Mouse (Mus musculus) CH12.LX (cell line): ENCODE data around the gene Tspear. TPM values are rescaled to one million over a fixed set of nuclear protein-coding genes. Genes with fewer than 3 reads are reported as not detected.
"Not testable (repeated sequence)": the region's sequence is repeated elsewhere in the genome, so short reads cannot be mapped to it uniquely, and the experiment has no call there.

Source experiments
- DNase-seq: peaks from one replicate; pipeline ENCODE4 v3.0.0-alpha.2; 2013; ENCODE audit errors: extremely low read depth
- H3K27ac ChIP-seq: 2 replicates; pipeline ENCODE4 v1.5.1; 2012; ENCODE audit warnings: low read depth, mild to moderate bottlenecking, control low read depth, moderate library complexity; ENCODE audit not compliant: insufficient read depth
- H3K27me3 ChIP-seq: replicated peaks from 2 replicates; pipeline ENCODE3; 2012; ENCODE audit warnings: inconsistent platforms
- H3K36me3 ChIP-seq, 2 experiments: replicated peaks in 1 of 2; 2 replicates each; pipeline versions ENCODE3 to v1.6.1; 2012; ENCODE audit warnings: inconsistent platforms in 1 of 2, low read length in 1 of 2, mild to moderate bottlenecking in 1 of 2, mixed read lengths in 1 of 2, moderate library complexity in 1 of 2; ENCODE audit not compliant: control insufficient read depth in 1 of 2, insufficient read depth in 1 of 2
- H3K4me1 ChIP-seq, 2 experiments: 2 replicates each; pipeline ENCODE4 v1.6.1; 2012; ENCODE audit warnings: inconsistent platforms in 1 of 2, moderate library complexity in 1 of 2; ENCODE audit not compliant: insufficient read depth in 2 of 2, control insufficient read depth in 1 of 2
- H3K4me2 ChIP-seq: 2 replicates; pipeline ENCODE4 v1.6.1; 2012; ENCODE audit warnings: low read depth, mild to moderate bottlenecking, control low read depth; ENCODE audit not compliant: poor library complexity, insufficient read depth, severe bottlenecking
- H3K4me3 ChIP-seq, 3 experiments: fragments of 150-350 bp in 1 of 3; sonication (generic) in 1 of 3; replicated peaks in 1 of 3; 2 replicates each; pipeline versions ENCODE3 to v1.5.1; 2011 to 2012; ENCODE audit warnings: low read depth in 2 of 3, low read length in 2 of 3, mild to moderate bottlenecking in 2 of 3, moderate library complexity in 2 of 3, control low read depth in 1 of 3, improper control_type of control experiment in 1 of 3, inconsistent platforms in 1 of 3, mixed read lengths in 1 of 3; ENCODE audit not compliant: poor library complexity in 1 of 3
- H3K79me2 ChIP-seq: replicated peaks from 2 replicates; pipeline ENCODE4 v1.6.1; 2012; ENCODE audit warnings: mild to moderate bottlenecking, moderate library complexity; ENCODE audit not compliant: control insufficient read depth, poor library complexity, insufficient read depth, severe bottlenecking; ENCODE audit errors: extremely low read depth
- H3K9ac ChIP-seq: 2 replicates; pipeline ENCODE4 v1.6.1; 2012; ENCODE audit warnings: low read depth, mild to moderate bottlenecking, control low read depth, moderate library complexity; ENCODE audit not compliant: insufficient read depth
- H3K9me3 ChIP-seq: replicated peaks from 2 replicates; pipeline ENCODE3; 2012; ENCODE audit warnings: low read length, inconsistent platforms, mixed read lengths
- GABPA ChIP-seq: IDR thresholded peaks from 2 replicates; pipeline ENCODE4 v1.6.1; 2012; ENCODE audit warnings: low read depth, low read length, improper control_type of control experiment, inconsistent platforms; ENCODE audit not compliant: insufficient replicate concordance
- HCFC1 ChIP-seq: IDR thresholded peaks from 2 replicates; pipeline ENCODE4 v1.6.1; 2012; ENCODE audit warnings: low read depth, mild to moderate bottlenecking, inconsistent platforms, low read length, improper control_type of control experiment
- JUND ChIP-seq: conservative IDR thresholded peaks from 2 replicates; pipeline ENCODE4 v1.6.1; 2011; ENCODE audit warnings: low read depth, low read length, improper control_type of control experiment
- KAT2A ChIP-seq: IDR thresholded peaks from 2 replicates; pipeline ENCODE4 v1.6.1; 2012; ENCODE audit warnings: low read length, improper control_type of control experiment, inconsistent platforms; ENCODE audit not compliant: insufficient replicate concordance
- MAFK ChIP-seq: IDR thresholded peaks from 2 replicates; pipeline ENCODE4 v1.6.1; 2011; ENCODE audit warnings: low read length, improper control_type of control experiment; ENCODE audit not compliant: insufficient replicate concordance
- MAX ChIP-seq: IDR thresholded peaks from 2 replicates; pipeline ENCODE4 v1.6.1; 2011; ENCODE audit warnings: low read length, improper control_type of control experiment
- MXI1 ChIP-seq: IDR thresholded peaks from 2 replicates; pipeline ENCODE4 v1.6.1; 2011; ENCODE audit warnings: mild to moderate bottlenecking, low read depth, low read length, improper control_type of control experiment
- MYC ChIP-seq: IDR thresholded peaks from 2 replicates; pipeline ENCODE4 v1.6.1; 2011; ENCODE audit warnings: low read depth, mild to moderate bottlenecking, improper control_type of control experiment, low read length
- NRF1 ChIP-seq: IDR thresholded peaks from 2 replicates; pipeline ENCODE4 v1.6.1; 2014; ENCODE audit warnings: low read depth, mild to moderate bottlenecking, inconsistent platforms, low read length, improper control_type of control experiment, moderate library complexity
- PAX5 ChIP-seq: IDR thresholded peaks from 2 replicates; pipeline ENCODE4 v1.6.1; 2012; ENCODE audit warnings: low read length, inconsistent platforms, mixed read lengths
- POLR2A ChIP-seq: IDR thresholded peaks from 2 replicates; pipeline ENCODE4 v1.6.1; 2011; ENCODE audit warnings: low read depth, mild to moderate bottlenecking, improper control_type of control experiment, low read length
- POLR2AphosphoS2 ChIP-seq: IDR thresholded peaks from 2 replicates; pipeline ENCODE4 v1.6.1; 2011; ENCODE audit warnings: low read depth, low read length, improper control_type of control experiment
- TBP ChIP-seq: conservative IDR thresholded peaks from 2 replicates; pipeline ENCODE4 v1.6.1; 2011; ENCODE audit warnings: low read depth, low read length, improper control_type of control experiment
- UBTF ChIP-seq: IDR thresholded peaks from 2 replicates; pipeline ENCODE4 v1.6.1; 2012; ENCODE audit warnings: low read depth, mild to moderate bottlenecking, inconsistent platforms, low read length, improper control_type of control experiment, moderate library complexity
- USF1 ChIP-seq: IDR thresholded peaks from 2 replicates; pipeline ENCODE4 v1.6.1; 2014; ENCODE audit warnings: low read depth, mild to moderate bottlenecking, inconsistent platforms, low read length, improper control_type of control experiment
- ZC3H11A ChIP-seq: IDR thresholded peaks from 2 replicates; pipeline ENCODE4 v1.6.1; 2012; ENCODE audit warnings: low read depth, mild to moderate bottlenecking, inconsistent platforms, low read length, improper control_type of control experiment
- dilution Hi-C: fragments of 300-500 bp; cut with MboI; formaldehyde crosslinking; loops from 2 replicates; pipeline ENCODE4 v1.14.3; 2020; ENCODE audit warnings: low sequenced_read_pairs; ENCODE audit not compliant: extremely low pct_unique_long_range_greater_than_20kb, extremely low pct_ligation_motif_present
- in situ Hi-C: fragments of 300-500 bp; cut with MboI; formaldehyde crosslinking; loops from 3 replicates; pipeline ENCODE4 v1.14.3; 2019; ENCODE audit warnings: low sequenced_read_pairs, low pct_ligation_motif_present, low pct_unique_long_range_greater_than_20kb, mixed read lengths
- polyA plus RNA-seq: library from polyadenylated mRNA; unstranded; fragments of >175 nt; gene quantifications from 2 replicates; pipeline ENCODE4 v1.2.1, GENCODE M21; 2012; ENCODE audit warnings: low read depth; ENCODE audit not compliant: insufficient read length
- total RNA-seq, 2 experiments: library from RNA; depleted of rRNA; stranded (reverse); fragments of 300-350 nt in 1 of 2; fragments of >200 nt in 1 of 2; gene quantifications; 2 replicates each; pipeline ENCODE4 v1.2.3; 2012 to 2014

Gene Tspear
- total and polyA plus RNA-seq, 3 experiments, result 0.09 to 0.42 TPM; not detected in 1

DNA sequence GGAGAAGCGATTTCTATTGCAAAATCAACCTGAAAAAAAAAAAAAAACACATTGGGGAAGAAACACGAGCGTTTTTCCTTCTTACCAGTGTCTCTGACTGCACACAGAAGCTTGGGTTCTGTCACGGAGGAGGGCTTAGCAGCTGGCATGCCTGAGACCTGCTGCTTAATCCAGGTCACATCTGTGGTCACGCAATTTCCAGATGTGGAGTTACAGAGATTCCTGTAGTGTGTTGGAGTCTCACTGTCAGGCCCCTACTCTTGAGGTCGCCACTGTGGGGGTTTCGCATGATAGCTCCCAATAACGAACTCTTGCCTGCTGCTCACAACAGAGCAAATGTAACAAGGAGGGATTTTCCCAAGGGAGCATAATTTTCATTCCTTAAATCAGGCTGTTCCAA, 2.2 kb upstream of the Tspear start:
- Histone ChIP-seq H3K4me3 (no peak overlapping the region), H3K79me2 (no peaks in the 10 kb centered on the region), H3K9me3 (no peaks in the 10 kb centered on the region), H3K4me1 (peaks cover 2 to 37% of the 10 kb centered on the region in 2 experiments), H3K9ac (no peak overlapping the region), H3K27ac (no peak overlapping the region), H3K27me3 (peaks cover 31% of the 10 kb centered on the region), H3K36me3 (no peaks in the 10 kb centered on the region), H3K4me2 (no peak overlapping the region)
- in situ Hi-C loops (no loop called here), dilution Hi-C loops (no loop called here)
- TF ChIP-seq NRF1, result no peak
- no peak for TF ChIP-seq JUND
- no peak for TF ChIP-seq MAFK
- no peak for TF ChIP-seq MYC
- no peak for TF ChIP-seq KAT2A
- TF ChIP-seq MXI1, result no peak
- TF ChIP-seq PAX5, result no peak
- no peak for TF ChIP-seq POLR2A
- TF ChIP-seq TBP, result no peak
- no peak for TF ChIP-seq GABPA
- TF ChIP-seq USF1, result no peak
- no peak for DNase-seq

DNA sequence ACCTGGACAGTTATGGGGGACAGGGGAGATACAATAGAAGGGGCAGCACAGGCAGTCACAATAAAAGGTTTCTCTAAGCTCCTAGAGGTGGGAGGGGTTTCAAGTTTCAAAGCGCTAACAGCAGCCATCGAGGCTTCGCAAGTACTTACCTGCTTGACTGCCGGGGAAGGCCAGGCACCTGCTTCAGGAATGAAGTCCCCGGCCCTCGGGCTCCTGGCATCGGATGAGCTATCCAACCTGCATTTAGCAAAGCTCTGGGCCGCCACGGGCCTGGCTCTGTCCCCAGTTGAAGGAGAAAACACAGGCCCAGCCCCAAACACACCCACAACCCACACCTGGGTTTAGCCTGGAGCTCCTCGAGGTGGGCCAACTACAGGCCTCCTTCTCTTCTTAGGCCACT, 652 bp downstream of the Tspear start:
- dilution Hi-C loops, result no loop called here
- TF ChIP-seq POLR2A (no peak), MAX (no peak), ZC3H11A (no peak), UBTF (no peak), POLR2AphosphoS2 (no peak), HCFC1 (no peak)

DNA sequence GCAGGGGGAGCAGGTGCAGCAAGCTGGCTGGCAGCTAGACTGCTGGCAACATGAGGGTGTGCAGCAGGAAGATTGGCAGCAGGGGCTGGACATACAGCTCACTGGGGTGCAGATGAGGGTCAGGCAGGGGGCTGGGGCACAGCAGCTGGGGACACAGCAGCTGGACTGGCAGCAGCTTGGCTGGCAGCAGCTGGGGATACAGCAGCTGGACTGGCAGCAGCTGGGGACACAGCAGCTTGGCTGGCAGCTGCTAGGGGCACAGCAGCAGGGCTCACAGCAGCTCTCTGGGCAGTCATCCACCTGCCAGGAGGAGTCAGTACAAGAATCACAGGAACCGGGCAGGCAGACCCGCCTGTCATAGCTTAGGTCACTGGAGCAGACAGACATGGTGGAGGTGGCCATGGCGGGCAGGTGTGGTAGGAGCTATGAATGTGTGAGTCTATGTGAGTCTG, 4.0 kb downstream of the Tspear start, which contains the start of gene Gm19402:
TSS of gene Gm19402 (minus strand) at position 402 of the 452 bp plus-strand sequence.
- H3K4me3 ChIP-seq, H3K27ac ChIP-seq, dilution Hi-C loops, in situ Hi-C loops, H3K79me2 ChIP-seq, H3K36me3 ChIP-seq, H3K9ac ChIP-seq, H3K9me3 ChIP-seq, DNase-seq, H3K4me2 ChIP-seq: not testable (repeated sequence)
- Histone ChIP-seq H3K27me3 (peaks cover 55% of the 10 kb centered on the region), H3K4me1 (peaks cover 3 to 28% of the 10 kb centered on the region in 2 experiments; a peak in 3 of 4 replicates)

More for the DNA sequence above, 652 bp downstream of the Tspear start:
- Histone ChIP-seq H3K9ac (no peak overlapping the region), H3K27ac (no peak overlapping the region), H3K4me1 (peaks cover 5 to 39% of the 10 kb centered on the region in 2 experiments), H3K4me2 (no peak overlapping the region), H3K79me2 (no peaks in the 10 kb centered on the region), H3K4me3 (no peak overlapping the region), H3K9me3 (no peaks in the 10 kb centered on the region), H3K36me3 (no peaks in the 10 kb centered on the region), H3K27me3 (peaks cover 47% of the 10 kb centered on the region)
- in situ Hi-C loops, result no loop called here
- DNase-seq, result no peak
